Mouse (Mus musculus): ENCODE results near the gene Bdh1.

GRCm38 (mm10) chr16:31433466-31434110, 11.5 kb downstream of the Bdh1 start:
- TF ChIP-seq CTCF (IDR thresholded peaks at IDR 0.05; ENCODE audit: low read depth) (no peak), EP300 (IDR thresholded peaks at IDR 0.05; ENCODE audit: low read depth) (no peak)

Measured in heart, postnatal 0 days (tissue).